Mouse (Mus musculus) C2C12 (cell line): Measurements from ENCODE around the gene Evl. TPM values are rescaled to one million over a fixed set of nuclear protein-coding genes. Genes with fewer than 3 reads are reported as not detected.

Experiments used
- H3K27me3 ChIP-seq: one replicate; pipeline ENCODE4 v1.6.1; 2011; ENCODE audit not compliant: control insufficient read depth, insufficient read depth, insufficient read length
- H3K36me3 ChIP-seq: one replicate; pipeline ENCODE4 v1.6.1; 2011; ENCODE audit not compliant: control insufficient read depth, insufficient read depth
- H3K4me3 ChIP-seq: one replicate; pipeline ENCODE4 v1.5.1; 2011; ENCODE audit warnings: mild to moderate bottlenecking, control low read depth; ENCODE audit not compliant: poor library complexity, insufficient read depth, severe bottlenecking
- H3K79me2 ChIP-seq: one replicate; pipeline ENCODE4 v1.6.1; 2011; ENCODE audit not compliant: control insufficient read depth, insufficient read depth
- H3K79me3 ChIP-seq: one replicate; pipeline ENCODE4 v1.6.1; 2011; ENCODE audit warnings: low read depth, control low read depth
- H3ac ChIP-seq: one replicate; pipeline ENCODE3; 2011; ENCODE audit warnings: low read depth; ENCODE audit not compliant: control insufficient read depth, insufficient read length
- CEBPB ChIP-seq: IDR thresholded peaks from one replicate; pipeline ENCODE4 v1.6.1; 2011; ENCODE audit warnings: low read depth, mild to moderate bottlenecking, control low read depth, moderate library complexity
- CTCF ChIP-seq: IDR thresholded peaks from one replicate; pipeline ENCODE4 v1.5.1; 2011; ENCODE audit not compliant: control insufficient read depth, insufficient read depth, insufficient read length
- FOSL1 ChIP-seq: IDR thresholded peaks from one replicate; pipeline ENCODE4 v1.8.0; 2011; ENCODE audit warnings: mild to moderate bottlenecking, low read length; ENCODE audit not compliant: poor library complexity, insufficient read depth, severe bottlenecking
- MAX ChIP-seq: IDR thresholded peaks from one replicate; pipeline ENCODE4 v1.6.1; 2011; ENCODE audit warnings: mild to moderate bottlenecking, control low read depth
- MYOD1 ChIP-seq: IDR thresholded peaks from one replicate; pipeline ENCODE4 v1.6.1; 2011; ENCODE audit warnings: low read depth; ENCODE audit not compliant: control insufficient read depth, insufficient read length
- MYOG ChIP-seq: IDR thresholded peaks from one replicate; pipeline ENCODE4 v1.6.1; 2011; ENCODE audit not compliant: control insufficient read depth, insufficient read length; ENCODE audit errors: extremely low read depth
- USF1 ChIP-seq: IDR thresholded peaks from one replicate; pipeline ENCODE4 v1.6.1; 2011; ENCODE audit warnings: low read depth, mild to moderate bottlenecking, control low read depth, moderate library complexity
- polyA plus RNA-seq: library from polyadenylated mRNA; unstranded; fragments of >200 nt; fragmentation: generic; extraction: Trizol; gene quantifications from one replicate; pipeline ENCODE4 v1.2.1, GENCODE M21; 2012; ENCODE audit warnings: missing spikeins

Gene Evl
- polyA plus RNA-seq, 1 experiment, result 89.9 TPM

- Histone ChIP-seq H3K27me3 (peaks cover 32% of the 10 kb centered on the region), H3K36me3 (no peaks in the 10 kb centered on the region), H3K79me2 (no peaks in the 10 kb centered on the region), H3K4me3 (no peak overlapping the region), H3ac (no peak overlapping the region), H3K79me3 (no peaks in the 10 kb centered on the region)
- TF ChIP-seq CEBPB, result no peak
- no peak for TF ChIP-seq MYOG
- TF ChIP-seq CTCF, result no peak
- no peak for TF ChIP-seq USF1
- TF ChIP-seq MYOD1, result no peak
- no peak for TF ChIP-seq MAX
- no peak for TF ChIP-seq FOSL1
These were observed 144.4 kb downstream of the Evl start for GRCm38 (mm10) chr12:108698697-108699471.

GRCm38 (mm10) chr12:108699576-108699975, 145.1 kb downstream of the Evl start:
- no peaks in the 10 kb centered on the region for H3K79me2 ChIP-seq
- no peak overlapping the region for H3ac ChIP-seq
- peaks cover 37% of the 10 kb centered on the region for H3K27me3 ChIP-seq
- H3K79me3 ChIP-seq, result no peaks in the 10 kb centered on the region
- H3K36me3 ChIP-seq, result no peaks in the 10 kb centered on the region
- TF ChIP-seq MYOG (no peak), FOSL1 (no peak), CEBPB (no peak), MAX (no peak), CTCF (no peak), MYOD1 (no peak), USF1 (no peak)
- H3K4me3 ChIP-seq, result no peak overlapping the region

- no peaks in the 10 kb centered on the region for H3K79me3 ChIP-seq
- H3ac ChIP-seq, result no peak overlapping the region
- H3K4me3 ChIP-seq, result no peak overlapping the region
- peaks cover 39% of the 10 kb centered on the region for H3K27me3 ChIP-seq
- no peaks in the 10 kb centered on the region for H3K79me2 ChIP-seq
- no peak for TF ChIP-seq MYOG
- no peak for TF ChIP-seq MAX
- no peak for TF ChIP-seq MYOD1
- TF ChIP-seq FOSL1, result no peak
- TF ChIP-seq USF1, result no peak
- no peak for TF ChIP-seq CTCF
- no peak for TF ChIP-seq CEBPB
- no peaks in the 10 kb centered on the region for H3K36me3 ChIP-seq
These were observed 145.5 kb downstream of the Evl start for GRCm38 (mm10) chr12:108700037-108700436.

- Histone ChIP-seq H3K36me3 (no peaks in the 10 kb centered on the region), H3K79me3 (no peaks in the 10 kb centered on the region), H3K4me3 (no peak overlapping the region), H3K27me3 (peaks cover 39% of the 10 kb centered on the region), H3ac (no peak overlapping the region), H3K79me2 (no peaks in the 10 kb centered on the region)
- TF ChIP-seq MAX (no peak), CEBPB (no peak), USF1 (no peak), MYOD1 (no peak)
These were observed 146.7 kb downstream of the Evl start for GRCm38 (mm10) chr12:108701221-108701620.

- no peaks in the 10 kb centered on the region for H3K36me3 ChIP-seq
- no peak within 1 kb of the TSS for H3ac ChIP-seq
- no peak within 1 kb of the TSS for H3K4me3 ChIP-seq
- TF ChIP-seq FOSL1, result no peak
- TF ChIP-seq MYOG, result no peak
- no peak for TF ChIP-seq CEBPB
- TF ChIP-seq CTCF, result no peak
- TF ChIP-seq USF1, result no peak
- TF ChIP-seq MYOD1, result no peak
- TF ChIP-seq MAX, result no peak
- H3K79me2 ChIP-seq, result no peaks in the 10 kb centered on the region
- H3K27me3 ChIP-seq, result peaks cover 39% of the 10 kb centered on the region
- H3K79me3 ChIP-seq, result no peaks in the 10 kb centered on the region
These were observed 147.7 kb downstream of the Evl start, which contains the start of gene Degs2 for GRCm38 (mm10) chr12:108702185-108702584. Gene Degs2, minus strand, starts transcription at chr12:108702315.
